Mouse (Mus musculus): ENCODE data around the gene Crtam.

The Crtam gene

DNA sequence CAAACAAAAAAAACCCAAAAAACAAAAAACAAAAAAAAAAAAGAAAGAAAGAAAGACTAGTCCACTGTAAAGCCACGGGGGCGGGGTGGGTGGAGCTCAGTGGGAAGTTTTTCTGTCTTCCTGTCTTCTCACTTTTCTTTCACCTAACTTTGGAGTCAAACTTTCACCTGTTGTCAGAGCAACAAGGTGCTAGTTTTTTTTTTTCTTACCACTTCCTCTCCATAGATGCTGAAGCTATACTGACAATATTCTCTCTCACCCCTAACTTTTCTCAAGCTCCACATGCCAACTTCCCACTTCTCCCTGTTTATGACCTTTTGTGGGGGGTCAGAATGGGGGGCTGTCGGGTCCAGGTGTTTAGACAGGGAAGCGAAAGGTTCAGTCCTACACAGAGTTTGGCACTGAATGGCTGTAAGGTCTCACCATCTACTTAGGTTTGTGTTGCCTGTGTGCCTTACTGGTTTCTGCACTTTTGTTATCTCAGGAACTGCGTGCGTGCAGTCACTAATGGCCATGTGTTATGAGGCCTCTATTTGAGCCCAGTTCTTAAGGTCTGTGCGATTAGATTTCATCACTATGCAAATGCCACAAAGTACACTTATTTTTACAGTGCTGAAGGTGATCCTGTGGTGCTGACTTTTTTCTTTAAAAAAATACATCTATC is 7.2 kb downstream of the Crtam start:
- DNase-seq, result no peak

DNA sequence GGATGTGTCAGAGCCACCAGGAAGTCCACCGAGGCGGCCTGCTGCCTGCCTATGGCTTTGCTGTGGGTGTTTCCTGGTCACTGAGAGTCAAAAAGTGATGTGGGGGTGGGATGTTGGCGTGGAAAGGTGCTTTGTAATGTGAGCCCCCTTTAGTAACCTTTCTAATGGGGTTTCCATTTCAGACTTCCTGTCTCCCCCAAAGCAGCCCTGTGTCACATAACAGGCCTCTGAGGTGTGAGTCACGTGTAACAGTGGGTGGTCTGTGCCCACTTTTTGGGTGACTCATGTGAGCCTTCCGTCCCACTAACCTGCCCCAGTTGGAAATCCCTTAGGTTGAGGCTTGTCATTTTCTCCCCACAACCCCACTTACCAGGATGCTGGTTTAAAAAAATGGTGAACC is 10.4 kb downstream of the Crtam start:
- DNase-seq, result no peak

DNA sequence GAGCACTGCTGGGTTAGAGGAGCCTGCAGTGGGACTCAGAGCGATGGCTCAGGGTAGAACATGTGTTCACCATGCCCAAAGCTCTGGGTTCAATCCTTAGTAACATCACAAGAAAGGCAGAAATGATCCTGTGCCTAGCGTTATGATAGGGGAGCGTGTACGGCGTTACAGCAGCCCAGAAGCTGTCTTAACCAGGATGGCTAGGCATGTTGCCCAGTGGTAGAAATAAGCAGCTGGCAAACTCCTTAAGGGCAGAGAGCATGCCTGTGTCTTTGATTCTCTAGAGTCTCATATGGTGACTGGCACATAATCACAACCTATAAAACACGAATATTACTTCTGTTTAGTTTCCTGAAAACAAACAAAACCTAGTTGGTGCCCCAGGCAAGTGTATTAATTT is 12.9 kb downstream of the Crtam start:
- no peak for DNase-seq

DNA sequence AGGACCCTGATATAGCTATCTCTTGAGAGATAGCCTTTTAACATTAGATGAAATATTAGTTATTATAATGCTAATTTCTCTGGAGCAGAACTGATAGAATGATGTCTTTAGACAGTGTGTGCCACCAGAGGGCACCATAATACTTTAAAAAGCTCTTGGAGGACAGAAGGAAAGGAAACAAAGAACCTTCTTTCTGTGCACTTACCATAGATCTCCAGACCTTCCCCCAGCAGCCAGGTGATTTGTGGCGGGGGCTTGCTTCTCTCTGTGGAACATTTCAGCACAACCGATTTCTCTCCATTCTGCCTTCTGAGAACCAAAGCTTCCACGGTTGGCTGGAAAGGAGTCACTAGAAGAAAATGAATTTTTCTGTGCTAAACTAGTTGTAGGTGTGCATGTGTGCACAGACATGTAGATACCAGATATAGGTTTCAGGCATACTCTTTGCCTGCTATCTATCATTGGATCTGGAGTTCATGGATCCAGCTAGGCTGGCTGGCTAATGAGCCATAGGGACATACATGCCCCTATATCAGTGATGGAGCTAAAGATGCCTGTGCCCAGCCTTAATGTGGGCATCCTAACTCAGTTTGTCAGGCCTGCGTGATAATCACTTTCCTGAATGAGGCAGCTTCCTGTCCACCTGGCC is 14.4 kb downstream of the Crtam start:
- DNase-seq, result peak; percentile 80

DNA sequence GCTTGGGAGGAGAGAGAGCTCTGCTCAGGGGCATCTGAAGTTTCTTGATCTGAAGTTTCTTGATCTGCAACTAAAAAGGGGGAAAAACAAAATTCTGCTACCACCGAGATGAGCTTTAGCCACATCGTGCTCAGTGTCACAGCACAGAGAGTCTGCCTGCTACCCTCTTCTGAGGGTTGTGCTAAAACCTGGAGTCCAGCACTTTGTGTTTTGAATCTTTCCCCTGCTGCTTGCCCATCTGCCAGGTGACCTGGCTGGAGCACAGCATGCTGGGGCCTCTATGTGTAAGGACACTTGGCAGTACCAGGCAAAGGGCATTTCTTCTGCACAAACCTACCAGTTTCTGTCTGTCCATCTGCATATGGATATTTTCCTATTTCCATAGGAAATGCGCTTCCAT is 20.1 kb downstream of the Crtam start:
- no peak for DNase-seq

DNA sequence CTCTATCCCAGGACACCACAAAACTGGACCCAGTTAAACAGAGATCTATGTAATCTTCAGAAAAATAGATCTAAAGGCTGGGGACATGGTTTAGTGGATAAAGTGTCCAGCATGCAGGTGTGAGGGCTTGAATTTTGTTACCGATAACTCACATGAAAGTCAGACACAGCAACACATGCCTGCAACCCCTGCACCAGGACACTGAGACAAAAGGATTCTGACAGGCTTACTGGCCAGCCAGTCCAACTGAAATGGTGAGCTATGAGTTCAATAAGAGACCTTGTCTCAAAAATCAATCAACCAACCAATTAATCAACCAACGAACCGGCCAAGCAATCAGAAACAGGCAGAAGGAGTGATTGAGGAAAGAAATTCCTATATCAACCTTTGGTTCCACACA is 20.7 kb downstream of the Crtam start:
- DNase-seq, result no peak

DNA sequence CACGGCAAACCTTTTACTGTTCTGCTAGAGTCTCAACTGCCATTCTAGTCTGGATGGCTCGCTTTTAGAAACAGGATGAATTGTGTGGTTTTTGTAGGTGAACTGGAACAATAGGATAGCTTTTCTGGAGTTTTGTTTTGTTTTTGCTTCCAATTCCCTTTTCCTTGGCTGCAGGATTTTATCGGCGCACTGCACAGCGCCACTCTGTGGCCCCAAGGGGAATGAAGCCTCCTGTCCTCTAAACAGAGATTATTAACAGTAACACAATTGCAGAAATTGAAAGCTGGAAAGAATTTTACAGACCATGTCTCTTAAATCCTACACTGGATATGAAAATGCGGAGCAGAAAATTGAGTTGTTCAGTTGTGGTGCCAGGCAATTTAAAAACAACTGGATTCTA is 21.9 kb downstream of the Crtam start:
- DNase-seq, result peak; percentile 41

DNA sequence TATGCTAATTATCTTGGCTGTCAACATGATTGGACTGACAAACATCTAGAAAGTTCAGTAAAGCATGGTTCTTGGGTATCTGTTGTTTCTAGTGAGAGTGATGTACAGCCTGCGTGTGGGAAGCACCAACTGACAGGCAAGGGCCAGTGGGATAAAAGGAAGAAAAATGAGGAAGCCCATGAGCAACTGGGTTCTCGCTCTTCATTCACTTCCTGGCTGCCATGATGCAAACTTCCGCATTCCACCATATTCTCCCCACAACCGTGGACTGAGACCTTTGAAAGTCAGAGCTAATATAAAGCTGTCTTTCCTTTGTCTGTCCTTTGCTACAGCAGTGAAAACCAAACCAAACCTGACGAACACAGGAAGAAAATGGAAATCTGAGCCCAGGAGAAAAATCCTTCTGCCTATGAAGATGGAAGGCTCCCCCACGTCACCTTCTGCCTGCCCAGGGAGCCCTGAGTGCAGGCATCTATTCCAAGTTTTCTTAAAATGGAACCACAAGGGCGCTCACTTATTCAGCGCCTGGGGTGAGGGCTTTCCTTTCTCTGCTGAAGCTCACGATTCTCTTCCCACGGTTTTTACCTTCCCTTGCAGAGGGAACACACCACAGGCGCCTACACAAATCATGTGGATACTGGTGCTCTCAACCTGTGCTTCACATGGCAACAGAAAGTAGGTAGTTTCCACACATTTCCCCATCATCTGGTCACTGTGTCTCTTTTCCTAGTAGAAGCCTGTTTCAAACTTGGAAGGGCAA is 30.2 kb downstream of the Crtam start:
- DNase-seq, result no peak

DNA sequence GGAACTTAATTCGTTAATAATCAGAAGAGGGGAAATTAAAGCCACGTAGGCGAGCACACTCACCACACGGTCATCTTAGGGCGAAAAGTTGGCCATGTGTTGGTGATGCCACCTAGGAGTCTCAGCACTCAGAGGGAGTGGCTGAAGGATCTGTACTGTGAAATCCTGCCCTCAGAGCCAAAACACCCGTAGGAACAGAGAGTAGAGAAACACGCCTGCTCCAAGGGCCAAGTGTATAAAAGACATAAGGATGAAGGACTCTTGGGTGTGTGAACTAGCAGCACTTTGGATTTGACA is 40.1 kb downstream of the Crtam start:
- no peak for DNase-seq

DNA sequence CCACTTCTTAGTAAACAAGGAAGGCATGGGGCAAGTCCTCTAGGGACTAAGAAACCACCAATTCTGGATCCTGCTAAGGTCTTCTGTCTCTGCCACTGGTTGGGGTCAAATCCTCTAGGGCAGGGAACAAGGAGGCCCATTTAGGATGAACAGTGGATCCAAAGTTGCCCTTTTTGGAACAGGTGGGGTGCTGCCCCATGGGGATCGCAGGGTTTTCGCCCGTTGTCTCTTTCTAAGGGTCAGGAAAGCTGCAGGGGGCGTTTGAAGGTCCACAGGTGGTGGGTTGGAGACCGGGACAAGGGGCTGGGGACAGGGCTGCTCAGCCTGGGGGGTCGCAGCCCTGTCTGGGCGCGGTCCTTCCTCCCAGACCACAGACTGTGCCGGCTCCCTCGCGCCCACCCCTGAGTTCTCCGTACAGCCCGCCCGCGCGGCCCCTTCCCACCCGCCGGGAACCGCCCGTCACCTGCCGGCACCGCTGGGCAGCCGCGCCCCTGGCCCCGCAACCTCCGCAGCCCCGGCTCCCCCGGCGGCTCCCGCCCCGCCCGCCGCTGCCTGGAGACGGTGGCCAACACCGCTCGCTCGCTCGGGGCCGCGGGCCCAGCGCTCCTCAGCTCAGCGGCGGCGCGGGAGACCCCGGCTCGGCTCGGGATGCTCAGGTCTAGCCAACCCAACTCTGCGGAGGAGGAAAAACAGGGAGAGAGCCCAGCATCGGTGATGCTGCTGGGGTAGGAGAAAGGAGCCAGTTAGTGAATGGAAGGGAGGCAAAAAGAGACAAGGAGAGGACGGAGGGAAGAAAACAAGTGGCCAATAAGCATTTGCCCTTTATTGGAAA is 40.6 kb downstream of the Crtam start, which contains the start of gene Jhy:
Gene Jhy (minus strand): TSS at position 533 of the 832 bp plus-strand sequence.
- DNase-seq, result peak; percentile 42

DNA sequence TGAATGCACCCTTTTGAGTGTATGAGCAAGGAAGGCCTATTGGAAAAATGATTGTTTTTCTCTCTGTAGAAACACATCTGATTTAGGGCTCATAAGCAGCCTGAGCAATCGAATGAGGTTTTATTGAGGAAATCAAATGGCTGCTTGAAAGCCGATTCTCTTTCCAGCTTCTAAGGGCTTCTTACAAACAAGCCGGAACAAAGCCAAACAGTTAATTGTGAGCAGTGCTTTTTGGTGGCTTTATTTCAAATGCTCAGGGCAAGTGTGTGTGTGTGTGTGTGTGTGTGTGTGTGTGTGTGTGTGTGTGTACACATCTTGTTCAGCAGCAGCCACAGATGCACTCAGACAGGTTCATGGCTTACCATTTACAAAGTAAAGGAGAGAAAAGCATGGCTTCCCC is 43.0 kb downstream of the Crtam start:
- DNase-seq, result no peak

DNA sequence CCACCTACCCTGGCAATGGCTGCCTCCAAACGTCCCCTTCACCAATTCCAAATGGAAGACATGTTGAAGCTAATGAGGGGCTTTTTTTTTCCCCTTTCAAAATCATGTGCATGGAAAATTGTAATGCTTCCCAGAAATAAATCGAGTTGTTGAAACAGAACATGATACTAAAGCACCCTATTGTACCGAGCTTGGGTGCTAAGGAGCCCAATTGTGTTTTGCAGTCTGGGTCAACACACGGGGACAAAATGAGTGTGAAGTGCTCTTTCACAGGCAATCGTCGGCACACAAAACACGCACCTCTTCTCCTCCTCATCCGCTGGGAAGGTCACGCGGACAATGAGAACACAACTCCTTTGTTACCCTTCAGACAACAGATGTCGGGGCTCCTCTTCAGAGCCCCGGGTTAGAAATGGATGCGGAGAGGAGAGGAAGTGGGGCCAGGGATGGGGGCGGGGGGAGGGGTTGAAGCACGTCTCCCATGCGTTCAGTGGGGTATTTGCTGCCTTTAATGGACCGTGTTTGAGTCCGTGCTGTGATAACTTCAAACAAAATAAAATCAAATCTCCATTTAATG is 55.3 kb downstream of the Crtam start:
- DNase-seq, result peak; percentile 84

DNA sequence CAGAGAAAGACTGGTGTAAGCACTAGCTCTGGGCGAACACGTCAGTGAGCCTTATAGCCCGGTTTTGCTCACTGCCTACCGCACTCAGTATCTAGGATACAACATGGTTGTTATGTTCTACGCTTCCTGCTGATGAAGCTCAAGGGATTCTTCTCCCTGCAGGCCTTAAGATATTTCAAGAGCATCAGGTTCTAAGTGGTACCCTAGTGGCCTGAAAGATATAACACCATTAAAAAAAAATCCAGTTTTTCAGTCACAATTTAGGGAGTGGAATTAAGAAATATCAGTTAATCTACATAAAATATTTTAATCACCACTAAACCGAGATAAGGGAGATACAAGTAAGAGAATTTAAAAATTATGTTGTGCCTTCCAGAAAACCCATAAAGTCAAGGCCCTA is 56.0 kb downstream of the Crtam start:
- DNase-seq, result peak; percentile 18

DNA sequence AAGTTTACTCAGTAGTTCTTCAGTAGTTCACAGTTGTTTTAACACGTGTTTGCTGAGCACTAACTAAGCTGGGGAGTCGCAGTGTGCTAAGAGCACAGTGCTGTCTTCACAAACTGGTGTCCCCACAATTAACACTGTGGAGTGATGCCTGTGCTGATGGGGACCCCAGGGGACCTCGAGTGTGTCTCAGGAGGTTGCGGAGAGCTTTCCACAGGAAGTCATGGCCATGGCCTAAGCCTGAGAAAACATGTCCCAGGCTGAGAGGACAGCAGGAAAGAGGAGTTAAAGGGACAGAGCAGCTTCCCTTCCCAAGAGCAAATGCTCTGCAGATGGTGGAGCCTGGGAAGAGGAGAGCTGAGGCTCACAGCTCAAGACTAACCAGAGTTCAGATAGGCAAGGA is 57.3 kb downstream of the Crtam start:
- DNase-seq, result no peak

DNA sequence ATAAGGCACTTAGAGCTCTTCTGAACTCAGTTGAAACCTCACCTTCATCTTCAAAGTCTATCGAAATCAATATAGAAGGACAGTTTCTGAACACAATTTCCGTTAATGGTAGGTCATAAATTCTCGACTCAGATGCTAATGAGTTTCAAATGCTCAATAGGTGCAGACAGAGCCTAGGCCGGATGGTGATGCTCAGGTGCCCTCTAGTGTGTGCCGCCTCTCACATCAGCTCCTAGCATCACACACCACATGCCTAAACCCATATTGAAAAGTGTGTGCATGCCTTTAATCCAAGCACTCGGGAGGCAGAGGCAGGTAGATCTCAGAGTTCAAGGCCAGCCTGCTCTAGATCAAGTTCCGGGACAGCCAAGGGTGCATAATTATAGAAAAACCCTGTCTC is 67.0 kb downstream of the Crtam start:
- no peak for DNase-seq

DNA sequence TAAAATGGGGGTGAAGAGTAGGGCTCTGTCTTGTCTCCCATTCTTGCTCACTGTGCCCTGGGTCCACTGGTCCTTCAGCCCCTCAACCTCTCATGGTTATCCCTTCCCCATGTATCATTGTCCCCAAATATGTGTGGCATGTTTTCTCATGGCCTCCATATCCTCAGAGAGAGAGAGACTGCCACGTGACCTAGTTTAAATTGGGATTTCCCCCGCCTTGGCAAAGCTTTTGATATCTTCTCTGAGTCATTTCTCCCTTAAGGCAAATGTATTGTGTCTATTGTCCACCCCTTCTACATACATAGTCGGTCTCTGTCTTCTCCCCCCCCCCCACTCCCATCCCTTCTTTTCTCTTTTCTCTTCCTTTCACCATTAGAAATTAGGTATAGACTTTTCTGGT is 71.1 kb downstream of the Crtam start:
- DNase-seq, result no peak

DNA sequence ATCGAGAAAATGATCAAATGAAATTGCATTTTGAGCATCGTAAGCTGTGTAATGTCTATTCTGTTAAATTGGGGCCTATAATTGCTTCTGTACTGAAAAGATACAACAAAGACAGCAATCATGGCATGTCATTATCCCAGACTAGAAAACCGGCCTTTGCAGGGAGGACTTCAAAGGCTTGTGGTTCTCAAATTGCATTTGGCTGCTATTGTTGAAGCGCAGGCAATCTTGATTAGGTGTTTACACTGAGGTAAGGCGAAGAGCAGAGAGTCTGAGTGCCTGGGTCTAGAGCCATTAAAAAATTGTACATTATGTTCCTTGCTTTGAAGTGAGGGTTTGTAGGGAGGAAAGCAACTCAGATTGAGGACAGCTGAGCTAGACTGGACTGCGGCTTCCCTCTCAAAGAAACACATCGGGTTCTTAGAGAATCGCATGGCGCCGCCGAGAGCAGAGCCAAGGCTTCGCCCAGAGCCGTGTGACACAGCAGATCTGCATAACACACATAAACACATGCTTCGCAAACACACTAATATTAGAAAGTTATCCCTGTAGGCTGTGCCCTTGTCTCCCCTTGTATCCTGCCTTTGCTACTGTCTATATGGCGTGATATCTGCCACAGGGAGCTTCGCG is 77.0 kb downstream of the Crtam start:
- DNase-seq, result no peak

Measured in retina, postnatal 1 day (tissue).